Mouse (Mus musculus): ENCODE measurements around the gene D430019H16Rik.
A peak's percentile ranks its signal among the peaks of the same experiment; 100 is the strongest.

The D430019H16Rik gene

DNA sequence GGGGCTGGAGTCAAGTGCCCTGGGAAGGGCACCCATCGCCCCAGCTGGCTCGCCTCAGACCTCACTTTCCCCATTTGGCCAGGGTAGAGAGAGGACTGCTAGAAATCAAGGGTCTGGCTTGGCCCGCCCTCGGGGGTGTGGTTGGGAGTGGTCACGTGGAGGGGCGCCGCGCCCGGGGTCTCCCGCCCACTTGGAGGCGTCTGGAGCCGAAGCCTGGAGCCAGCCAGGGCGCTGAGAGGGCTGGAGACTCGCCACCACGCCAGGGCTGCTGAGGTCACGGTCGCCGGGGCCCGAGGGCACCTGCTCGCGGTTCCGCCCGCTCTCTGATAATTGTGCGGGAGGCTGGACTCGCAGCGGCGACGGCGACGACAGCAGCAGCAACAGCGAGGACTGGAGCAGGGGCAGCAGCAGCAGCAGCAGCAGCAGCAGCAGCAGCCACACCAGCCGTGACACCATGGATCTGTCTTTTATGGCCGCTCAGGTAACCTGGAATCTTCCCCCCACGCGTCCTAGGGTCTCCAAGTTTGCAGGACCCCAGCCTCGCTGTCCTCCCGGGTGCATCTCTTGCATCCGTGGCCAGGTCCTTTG lies at the start of gene D430019H16Rik:
D430019H16Rik (plus strand) TSS at position 187 of the 588 bp plus-strand sequence.
- no peak for DNase-seq (ENCODE audit: extremely low read depth, insufficient read length, low spot score)

DNA sequence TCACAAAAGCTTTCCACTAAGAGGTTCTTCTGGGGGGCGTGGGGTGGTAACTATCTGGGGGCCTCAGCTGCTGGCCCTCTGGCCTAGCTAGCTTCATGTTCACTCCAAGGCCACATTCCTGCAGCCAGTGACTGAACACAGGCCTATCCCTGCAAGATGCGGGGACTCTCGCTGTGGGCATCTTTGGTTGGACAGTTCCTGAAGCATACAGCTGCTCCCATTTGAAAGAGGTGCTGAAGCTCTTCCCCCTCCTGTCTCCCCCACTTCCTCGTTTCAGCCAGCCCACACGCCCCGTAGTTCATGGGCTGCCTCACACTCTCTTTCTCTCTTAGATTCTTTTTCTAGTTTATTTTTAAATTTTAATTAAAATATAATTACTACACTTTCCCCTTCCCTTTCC lies 47.6 kb upstream of the D430019H16Rik start:
- DNase-seq (ENCODE audit: extremely low read depth, insufficient read length, low spot score): no peak

DNA sequence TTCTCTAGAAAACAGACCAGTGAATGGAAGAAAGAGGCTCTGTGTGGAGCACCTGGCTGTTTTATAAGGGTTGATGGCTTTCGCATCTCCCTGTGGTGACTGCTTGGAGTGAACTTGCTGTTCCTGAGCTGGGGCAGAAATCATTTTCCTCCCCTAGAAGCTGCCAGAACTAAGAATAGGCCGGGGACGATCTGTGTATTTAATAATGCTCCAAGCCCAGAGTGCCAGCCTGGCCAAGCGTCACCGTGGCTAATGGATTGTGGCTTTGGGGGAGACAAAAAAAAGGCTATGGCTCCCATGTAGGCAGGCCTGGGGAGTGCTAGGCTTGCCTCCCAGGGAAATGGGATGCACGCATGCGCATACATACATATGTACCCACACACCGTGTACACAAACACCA lies 39.7 kb upstream of the D430019H16Rik start:
- no peak for DNase-seq (ENCODE audit: extremely low read depth, insufficient read length, low spot score)

DNA sequence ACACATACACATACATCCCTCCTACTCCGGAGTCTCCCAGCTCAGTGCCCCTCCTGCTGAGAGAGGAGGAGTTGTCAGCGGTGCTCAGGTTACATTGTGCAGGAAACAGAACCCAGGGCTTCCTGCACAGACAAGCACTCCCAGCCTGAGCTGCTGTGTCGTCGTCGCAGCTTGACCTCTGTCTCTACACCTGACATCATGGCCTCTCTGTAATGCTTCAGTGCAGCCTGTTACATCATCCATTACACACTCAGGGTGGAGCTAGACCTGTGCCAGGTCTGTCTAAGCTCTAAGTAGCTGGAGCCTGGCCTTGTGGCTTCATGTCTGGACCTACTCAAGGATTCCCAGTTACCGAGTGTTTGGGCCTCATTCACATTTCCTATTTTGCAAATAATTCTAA lies 33.2 kb upstream of the D430019H16Rik start:
- no peak for DNase-seq (ENCODE audit: extremely low read depth, insufficient read length, low spot score)

DNA sequence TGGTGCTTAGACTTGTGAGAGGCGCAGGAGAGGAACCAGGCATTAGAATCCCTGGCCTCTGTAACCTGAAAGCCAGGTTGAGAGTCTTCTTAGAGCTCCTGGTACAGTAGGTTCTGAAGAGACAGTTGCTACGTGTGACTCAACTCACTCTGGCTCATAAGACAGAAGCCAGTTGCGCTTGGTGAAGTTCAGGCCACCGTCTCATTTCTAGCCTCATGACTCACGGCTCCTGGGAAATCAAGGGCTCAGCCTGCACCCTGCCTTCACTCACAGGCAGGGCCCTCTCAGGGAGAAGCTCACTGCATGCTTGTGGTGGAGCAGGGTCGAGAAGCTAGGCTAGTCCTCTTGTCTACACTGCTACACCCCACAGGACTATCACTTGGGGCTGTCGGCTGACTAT lies 27.1 kb upstream of the D430019H16Rik start:
- DNase-seq (ENCODE audit: extremely low read depth, insufficient read length, low spot score): peak; percentile 48

DNA sequence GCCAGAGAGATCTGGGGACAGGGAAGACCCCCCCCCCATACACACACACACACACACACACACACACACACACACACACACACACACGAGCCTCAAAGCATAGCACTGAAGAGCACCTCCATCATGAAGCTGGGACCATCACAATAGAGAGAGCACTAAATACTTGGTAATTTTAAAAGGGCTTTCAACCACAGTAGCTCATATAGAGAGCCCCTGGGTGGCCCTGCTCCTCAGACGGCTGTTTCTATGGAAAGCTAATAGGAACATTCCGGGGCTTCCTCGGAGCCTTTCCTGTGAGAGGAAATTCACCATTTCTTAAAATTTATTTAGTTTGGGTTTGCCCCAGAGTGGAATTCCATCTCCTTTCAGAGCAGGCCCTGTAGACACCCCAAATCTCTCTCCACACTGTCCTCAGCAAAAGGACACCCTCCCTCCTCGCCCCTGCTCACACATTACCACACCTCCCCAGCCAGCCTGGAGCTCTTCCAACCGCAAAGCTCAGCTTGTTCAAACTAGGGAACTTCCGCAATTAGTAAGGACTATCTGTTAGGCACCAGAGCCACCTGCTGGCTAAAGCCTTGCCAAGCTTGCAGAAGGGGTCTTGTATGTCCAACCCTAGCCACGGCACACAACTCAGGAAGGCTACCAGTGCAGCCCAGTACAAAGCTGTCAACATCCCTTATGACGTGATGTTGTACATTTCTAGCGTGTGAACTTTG lies 26.5 kb upstream of the D430019H16Rik start:
- DNase-seq (ENCODE audit: extremely low read depth, insufficient read length, low spot score): peak; percentile 47

DNA sequence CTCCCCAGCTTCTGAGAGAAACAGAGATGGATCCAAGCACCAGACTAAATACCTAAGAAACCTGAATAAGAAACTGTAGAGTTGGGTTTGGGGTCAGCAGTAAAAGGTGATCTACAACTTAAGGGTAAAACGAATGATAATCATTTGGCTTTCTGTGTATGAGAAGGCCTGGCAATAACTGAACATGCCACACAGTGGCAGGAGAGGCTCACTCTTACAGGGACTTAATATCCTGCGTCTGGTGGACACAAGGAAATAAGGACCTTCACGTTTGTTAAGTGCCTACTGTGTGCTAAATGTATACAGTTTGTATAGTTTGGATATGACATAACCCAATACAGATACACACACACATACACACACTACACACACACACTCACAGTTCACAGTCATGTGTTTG lies 21.8 kb upstream of the D430019H16Rik start:
- no peak for DNase-seq (ENCODE audit: extremely low read depth, insufficient read length, low spot score)

DNA sequence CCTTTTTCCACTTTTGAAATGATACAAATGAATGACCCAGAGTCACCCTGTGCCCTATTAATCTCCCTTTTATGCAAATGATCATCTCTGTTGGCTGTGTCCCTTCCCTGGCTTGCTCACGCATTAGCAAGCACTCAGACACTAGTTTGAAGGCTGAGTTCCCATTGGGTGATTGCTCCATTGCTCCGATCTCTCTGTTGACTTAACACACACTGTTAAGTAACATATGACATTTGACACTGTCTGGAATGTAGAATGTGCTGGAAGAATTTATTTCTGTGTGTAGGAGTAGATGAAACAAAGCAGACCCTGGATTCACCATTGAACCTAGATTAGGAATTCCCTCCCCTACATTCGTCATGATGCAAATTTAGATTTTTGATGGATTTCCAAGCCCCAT lies 20.8 kb upstream of the D430019H16Rik start:
- no peak for DNase-seq (ENCODE audit: extremely low read depth, insufficient read length, low spot score)

DNA sequence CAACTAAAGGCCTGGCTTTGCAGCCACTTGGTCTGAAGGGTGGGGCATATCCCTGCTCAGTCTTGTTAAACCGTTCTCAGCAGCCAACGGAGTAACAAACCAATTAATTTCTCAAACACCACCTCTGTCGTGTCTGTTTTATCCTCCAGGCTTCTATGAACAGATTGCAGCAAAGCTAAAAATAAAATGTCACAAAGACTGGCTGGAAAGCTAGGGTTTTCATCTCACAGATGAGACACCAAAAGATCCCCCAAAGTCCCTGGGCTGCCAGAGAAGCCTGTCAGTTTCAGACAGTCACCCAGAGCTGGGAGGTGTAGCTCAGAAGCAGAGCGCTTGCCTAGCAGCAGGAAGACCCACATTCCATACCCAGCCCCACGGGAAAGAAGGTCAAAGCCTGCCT lies 15.4 kb upstream of the D430019H16Rik start:
- no peak for DNase-seq (ENCODE audit: extremely low read depth, insufficient read length, low spot score)

DNA sequence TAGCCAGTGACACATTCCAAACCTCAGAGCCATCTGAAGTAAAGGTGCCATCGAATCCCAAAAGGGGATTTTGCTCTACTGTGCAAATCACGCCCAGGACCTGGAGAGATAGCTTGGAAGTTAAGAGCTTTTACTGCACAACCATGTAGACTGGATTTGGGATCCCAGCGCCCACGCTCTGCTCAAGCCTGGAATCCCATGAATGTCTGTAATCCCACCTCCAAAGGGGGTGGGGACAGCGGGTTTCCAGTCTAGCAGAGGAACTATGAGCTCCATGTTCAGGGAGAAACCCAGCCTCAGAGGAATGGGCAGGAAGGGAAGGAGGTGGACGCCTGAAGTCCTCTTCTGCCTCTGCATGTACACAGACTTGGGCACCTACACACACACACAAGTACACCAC lies 13.7 kb upstream of the D430019H16Rik start:
- no peak for DNase-seq (ENCODE audit: extremely low read depth, insufficient read length, low spot score)

DNA sequence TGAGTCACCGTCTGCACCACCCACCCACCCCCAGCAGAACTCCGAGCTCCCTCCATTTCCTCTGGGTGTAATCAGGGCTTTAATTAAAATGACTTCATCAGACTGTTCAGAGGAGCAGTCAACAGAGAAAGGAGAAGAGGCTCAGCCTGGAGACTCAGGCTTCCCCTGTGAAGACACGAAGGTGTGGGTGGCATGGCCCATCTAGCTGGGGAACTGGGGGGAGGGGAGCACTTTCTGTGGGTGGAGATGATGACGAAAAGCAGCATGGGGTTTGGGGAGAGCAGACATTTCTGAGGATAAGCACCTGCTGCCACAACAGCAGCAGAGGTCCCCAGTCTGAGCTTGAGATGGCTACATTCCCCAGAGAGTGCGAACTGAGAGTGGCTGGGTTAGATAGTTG lies 10.1 kb upstream of the D430019H16Rik start:
- no peak for DNase-seq (ENCODE audit: extremely low read depth, insufficient read length, low spot score)

DNA sequence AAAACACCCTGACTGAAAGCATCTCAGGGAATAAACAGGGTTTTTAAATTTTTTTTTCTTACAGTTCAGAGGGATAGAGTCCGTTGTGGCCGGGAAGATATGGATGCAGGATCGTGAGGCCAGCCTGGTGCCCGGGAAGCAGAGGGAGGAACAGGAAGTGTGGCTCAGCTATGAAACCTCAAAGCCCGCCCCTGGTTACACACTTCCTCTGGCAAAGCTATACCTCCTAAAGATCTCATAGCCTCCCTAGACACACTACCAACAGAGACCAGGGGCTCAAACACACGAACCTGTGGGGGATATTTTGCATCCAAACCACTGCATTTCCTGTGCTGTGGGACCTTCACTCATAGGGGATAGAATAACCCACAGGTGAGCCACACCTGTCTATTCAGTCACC lies 7.9 kb upstream of the D430019H16Rik start:
- no peak for DNase-seq (ENCODE audit: extremely low read depth, insufficient read length, low spot score)

DNA sequence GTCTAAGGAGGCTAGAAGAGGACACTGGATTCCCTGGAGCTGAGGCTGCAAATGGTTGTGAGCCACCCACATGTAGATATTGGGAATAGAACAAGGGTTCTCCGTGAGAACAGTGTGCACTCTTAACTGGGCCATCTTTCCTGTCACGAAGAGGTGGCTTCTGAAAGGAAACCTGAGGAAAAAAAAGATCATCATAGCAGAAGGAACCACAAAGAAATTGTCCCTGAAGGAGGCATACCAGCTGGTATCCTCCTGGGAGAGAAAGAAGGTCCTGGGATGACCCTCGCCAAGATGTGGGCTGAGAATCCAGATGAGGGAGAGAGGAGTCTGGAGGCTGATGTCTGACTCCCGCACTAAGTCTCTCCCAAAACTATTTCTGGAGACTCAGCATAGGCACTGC lies 4.4 kb upstream of the D430019H16Rik start:
- no peak for DNase-seq (ENCODE audit: extremely low read depth, insufficient read length, low spot score)

DNA sequence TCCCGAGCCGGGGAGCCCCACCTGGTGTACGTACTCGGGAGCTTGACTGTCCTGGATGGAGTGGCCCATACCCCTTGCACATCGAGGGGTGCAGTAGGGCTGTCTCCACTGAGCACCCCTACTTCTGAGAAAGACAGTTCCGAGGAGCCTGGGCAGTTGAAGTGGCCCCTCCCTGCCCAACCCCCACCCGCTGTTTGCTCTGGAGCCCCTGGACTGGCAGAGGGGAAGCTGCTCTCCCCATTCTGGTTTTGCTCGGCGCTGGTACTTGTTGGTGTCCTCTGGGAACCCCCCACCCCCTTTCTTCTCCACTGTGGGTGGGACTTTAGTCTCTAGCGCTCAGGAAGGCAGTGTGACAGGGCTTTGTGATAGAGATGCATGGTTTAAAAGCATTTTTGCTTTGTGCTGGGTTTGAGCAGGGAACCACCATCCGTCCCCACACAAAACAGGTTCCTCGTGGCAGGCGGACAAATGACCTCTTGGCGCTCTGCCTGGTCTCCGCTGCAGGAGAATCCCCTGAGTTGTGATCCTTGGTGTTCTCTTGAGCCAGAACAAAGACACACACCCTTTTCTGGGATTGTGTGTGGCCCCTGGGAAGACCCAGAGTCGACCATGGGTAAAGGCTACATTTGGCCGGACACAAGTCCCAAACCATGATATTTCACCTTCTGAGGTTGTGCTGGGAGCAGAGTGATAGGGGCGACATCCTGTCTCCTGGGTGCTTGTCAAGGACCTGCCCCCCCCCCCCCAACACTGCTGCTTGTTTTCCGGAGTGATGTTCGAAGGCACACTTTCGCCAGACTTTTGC lies 804 bp downstream of the D430019H16Rik start:
- no peak for DNase-seq (ENCODE audit: extremely low read depth, insufficient read length, low spot score)

DNA sequence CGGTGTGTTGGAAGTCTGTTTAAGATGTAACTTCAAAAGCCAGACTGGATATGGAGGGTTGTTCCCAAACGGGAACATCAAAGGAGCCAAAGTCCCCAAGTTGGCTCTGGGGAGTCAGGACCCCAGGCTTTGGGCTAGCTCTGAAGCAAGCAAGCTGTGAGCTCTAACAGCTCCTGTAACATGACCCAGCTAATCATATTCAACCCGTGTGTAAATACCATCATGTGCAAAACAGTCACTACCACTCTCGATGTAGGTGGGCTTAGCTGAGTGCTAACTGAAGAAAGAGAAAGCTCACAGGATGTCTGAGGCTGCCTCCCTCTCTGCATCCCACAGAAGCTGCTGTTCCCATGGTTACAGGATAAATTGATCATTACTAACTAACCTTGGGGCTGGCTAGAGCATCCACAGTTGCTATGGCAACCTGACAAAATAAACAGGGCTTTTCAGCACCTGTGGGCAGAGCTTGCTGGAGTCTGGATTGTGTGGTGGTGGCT lies 1.5 kb downstream of the D430019H16Rik start:
- DNase-seq (ENCODE audit: extremely low read depth, insufficient read length, low spot score): no peak

DNA sequence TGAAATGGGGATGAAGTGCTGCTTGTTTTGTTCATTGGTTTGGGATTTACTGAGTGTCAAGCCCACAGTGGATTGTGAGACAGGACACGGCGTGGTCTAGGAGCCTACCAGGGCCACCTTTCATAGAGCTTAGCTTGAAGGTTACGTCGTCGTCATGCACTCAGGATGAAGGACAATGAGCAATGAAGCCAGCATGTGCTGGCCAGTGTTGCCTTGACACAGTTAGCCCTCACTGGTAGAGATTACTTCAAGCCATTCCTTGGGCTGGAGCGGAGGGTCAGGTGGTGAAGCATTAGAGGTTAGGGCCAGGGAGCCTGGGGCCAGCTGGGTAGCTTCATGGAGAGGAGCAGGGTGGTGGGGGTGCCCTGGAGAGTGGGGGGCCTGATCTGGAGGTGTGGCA lies 5.1 kb downstream of the D430019H16Rik start:
- DNase-seq (ENCODE audit: extremely low read depth, insufficient read length, low spot score): no peak

DNA sequence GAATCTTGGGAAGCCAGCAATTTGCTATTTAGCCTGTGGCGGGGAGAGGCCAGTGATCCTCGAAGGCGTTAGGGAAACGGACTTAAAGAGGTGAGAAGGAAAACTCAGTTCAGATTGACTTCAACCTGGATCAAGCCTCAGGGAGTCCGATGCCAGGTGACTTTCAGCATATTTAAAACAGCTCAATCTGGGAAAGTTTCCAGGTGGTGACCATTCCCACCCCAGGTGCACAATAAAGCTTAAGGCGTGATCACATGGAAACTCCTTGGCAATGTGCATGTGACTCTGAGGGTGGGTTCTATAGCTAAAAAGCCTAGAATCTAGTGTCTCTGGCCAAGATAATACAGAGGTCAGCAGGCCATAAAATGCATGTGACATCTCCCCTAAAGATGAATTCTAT lies 7.4 kb downstream of the D430019H16Rik start:
- no peak for DNase-seq (ENCODE audit: extremely low read depth, insufficient read length, low spot score)

DNA sequence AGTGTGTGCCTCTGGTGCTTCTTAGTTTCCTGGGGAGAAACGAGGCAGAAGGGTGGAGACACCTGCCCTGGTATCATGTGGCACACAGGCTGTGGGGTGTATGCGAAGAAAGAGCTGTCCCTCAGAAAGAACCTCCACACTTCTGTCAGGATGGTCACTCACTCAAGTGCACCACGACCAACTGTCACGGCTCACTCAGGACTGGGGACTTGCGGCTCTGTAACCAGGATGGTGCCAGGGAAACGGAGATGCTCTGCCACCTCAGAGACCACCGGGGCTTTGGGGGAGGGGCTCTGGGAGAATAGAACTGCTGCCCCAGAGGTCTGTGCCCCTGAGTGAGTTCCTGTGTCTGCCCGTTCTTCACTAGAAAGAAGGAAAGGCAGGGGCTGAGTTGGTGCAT lies 15.4 kb downstream of the D430019H16Rik start:
- no peak for DNase-seq (ENCODE audit: extremely low read depth, insufficient read length, low spot score)

DNA sequence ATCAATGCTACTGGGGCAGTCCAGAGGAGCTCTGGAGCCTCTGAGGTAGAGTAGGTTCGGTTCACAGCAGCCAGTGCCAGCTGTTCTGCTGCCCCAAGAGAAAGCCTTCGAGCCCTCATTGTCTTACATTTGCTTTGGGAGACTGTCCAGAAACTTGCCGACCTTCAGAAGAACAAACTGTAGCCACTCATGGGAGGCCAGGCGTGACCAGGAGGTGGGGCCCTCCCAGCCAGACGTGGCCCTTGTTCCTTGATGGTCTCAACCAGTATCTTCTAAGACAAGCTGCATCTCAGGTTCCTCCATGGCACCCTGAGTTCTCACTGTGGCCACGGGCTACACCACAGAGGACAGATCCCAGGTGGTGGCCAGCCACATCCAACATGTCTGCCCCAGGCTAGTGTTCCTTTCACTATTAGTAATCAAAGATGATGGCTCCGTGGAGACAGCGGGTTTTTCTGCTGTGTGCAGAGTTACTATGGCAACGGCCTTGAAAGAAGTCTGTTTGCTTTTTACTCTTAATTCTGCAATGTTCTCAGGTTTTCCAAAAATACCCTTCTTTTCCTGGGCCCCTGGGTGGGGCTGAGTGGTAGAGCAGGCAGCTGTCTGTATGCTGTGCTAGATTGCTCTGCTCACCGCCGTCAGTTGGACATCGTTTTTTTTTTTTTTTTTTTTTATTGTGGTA lies 21.7 kb downstream of the D430019H16Rik start:
- DNase-seq (ENCODE audit: extremely low read depth, insufficient read length, low spot score): peak; percentile 41

DNA sequence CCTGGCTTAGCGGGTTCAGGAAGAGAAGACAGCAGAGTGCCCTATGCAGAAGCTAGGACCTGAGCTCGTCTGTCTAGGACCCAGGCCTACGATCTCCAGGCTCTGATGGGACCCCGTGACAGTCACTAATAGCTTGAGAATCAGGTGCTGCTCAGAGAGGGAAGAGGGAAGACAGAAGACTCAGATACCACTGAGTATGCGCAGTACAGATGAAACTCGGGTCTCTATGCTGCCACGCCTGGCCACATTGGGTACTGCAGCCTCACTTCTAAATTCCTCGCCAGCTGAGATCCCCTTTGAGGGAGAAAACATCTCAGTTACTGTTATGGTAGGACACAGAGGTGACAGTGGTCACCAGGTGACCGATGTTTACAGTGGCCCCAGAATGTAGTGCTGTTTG lies 22.8 kb downstream of the D430019H16Rik start:
- DNase-seq (ENCODE audit: extremely low read depth, insufficient read length, low spot score): no peak

DNA sequence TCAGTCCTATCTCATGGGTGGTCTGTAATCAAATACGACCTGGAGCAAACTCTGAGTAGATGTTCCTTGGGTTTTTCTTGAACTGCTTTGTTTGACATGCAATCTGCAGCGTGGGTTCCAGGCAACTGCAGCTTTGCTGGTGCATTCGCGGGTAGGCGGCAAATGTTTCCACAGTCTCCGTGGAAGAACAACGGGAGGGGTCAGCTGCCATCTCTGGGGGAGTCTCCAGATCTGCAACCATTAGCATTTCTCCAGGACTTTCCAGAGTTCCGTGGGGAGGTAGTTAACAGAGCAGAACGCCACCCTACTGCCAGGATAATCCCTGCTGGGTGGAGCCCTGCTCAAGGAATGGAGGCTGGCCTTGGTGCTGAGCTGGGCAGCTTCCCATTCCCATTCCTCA lies 23.3 kb downstream of the D430019H16Rik start:
- DNase-seq (ENCODE audit: extremely low read depth, insufficient read length, low spot score): no peak
